ENCODE assay signal across 8 mouse cellular contexts in genomic region chr11:100145858-100146560, GRCm38 (mm10). TPM values are rescaled to one million over a fixed set of nuclear protein-coding genes. Genes with fewer than 3 reads are reported as not detected.
DNase-seq lines count a peak whose midpoint lies in the region; ATAC-seq and TF ChIP-seq lines count a peak whose summit lies in the region.

No protein-coding gene starts in this region.

- no peaks in the 10 kb centered on the region for H3K4me1 ChIP-seq in kidney, adult 2 months (ENCODE audit: control insufficient read depth, insufficient read depth, low read length)
- H3K4me1 ChIP-seq in hindbrain, embryonic 13.5 days (replicated peaks) = peaks cover 11% of the 10 kb centered on the region
- H3K4me1 ChIP-seq in lung, adult 2 months (ENCODE audit: control insufficient read depth, insufficient read depth, low read length) = no peaks in the 10 kb centered on the region
- H3K4me1 ChIP-seq in stomach, embryonic 15.5 days = peaks cover 5% of the 10 kb centered on the region; the same call in 1 of the 2 replicates

- H3K9ac ChIP-seq in hindbrain, embryonic 13.5 days = no peak overlapping the region
- H3K9ac ChIP-seq in stomach, embryonic 15.5 days = peak overlapping the region; percentile 19; the same call in 1 of the 2 replicates

- H3K4me2 ChIP-seq in hindbrain, embryonic 13.5 days = peak overlapping the region; percentile 51
- peak overlapping the region; percentile 49 for H3K4me2 ChIP-seq in stomach, embryonic 15.5 days

- peak overlapping the region; percentile 37; the same call in 1 of the 2 replicates for H3K4me3 ChIP-seq in kidney, adult 2 months (ENCODE audit: insufficient read depth, low read depth, low read length)
- peak overlapping the region; percentile 27 for H3K4me3 ChIP-seq in hindbrain, embryonic 13.5 days
- H3K4me3 ChIP-seq in lung, adult 2 months (replicated peaks; ENCODE audit: extremely low read depth, low read depth, low read length) = peak overlapping the region; percentile 78
- peak overlapping the region; percentile 51 for H3K4me3 ChIP-seq in stomach, embryonic 15.5 days (replicated peaks)

- ATAC-seq in hindbrain, embryonic 13.5 days (ENCODE audit: low FRiP score) = no peak
- peak; percentile 86 for ATAC-seq in stomach, embryonic 15.5 days (ENCODE audit: insufficient read depth, low FRiP score, low read depth)

- no peaks in the 10 kb centered on the region for H3K36me3 ChIP-seq in kidney, adult 2 months (ENCODE audit: control insufficient read depth, insufficient read depth, low read length)
- no peaks in the 10 kb centered on the region for H3K36me3 ChIP-seq in hindbrain, embryonic 13.5 days
- no peaks in the 10 kb centered on the region for H3K36me3 ChIP-seq in stomach, embryonic 15.5 days

- TF ChIP-seq POLR2A in kidney, adult 2 months (IDR thresholded peaks at IDR 0.05; ENCODE audit: low read depth, low read length) = no peak
- TF ChIP-seq POLR2A in lung, adult 2 months (IDR thresholded peaks at IDR 0.05; ENCODE audit: borderline replicate concordance, extremely low read depth, low read depth, low read length) = peak; percentile 93; the same call in 1 of the 2 replicates

- 14% methylated on average over 13 of the region's 13 CpGs for WGBS in kidney, adult 2 months
- 7% methylated on average over 13 of the region's 13 CpGs for whole genome bisulfite sequencing in hindbrain, embryonic 13.5 days
- WGBS in lung, adult 2 months = 3% methylated on average over 13 of the region's 13 CpGs
- 6% methylated on average over 13 of the region's 13 CpGs for WGBS in stomach, embryonic 15.5 days

- H3K27ac ChIP-seq in kidney, adult 2 months (ENCODE audit: insufficient read depth, low read depth, low read length) = no peak overlapping the region
- no peak overlapping the region for H3K27ac ChIP-seq in hindbrain, embryonic 13.5 days
- peak overlapping the region; percentile 91 for H3K27ac ChIP-seq in stomach, embryonic 15.5 days

- no peak for TF ChIP-seq CTCF in kidney, adult 2 months (conservative IDR thresholded peaks at IDR 0.05; ENCODE audit: insufficient read depth, insufficient read length, low read depth, low read length)
- TF ChIP-seq CTCF in lung, adult 2 months (IDR thresholded peaks at IDR 0.05; ENCODE audit: insufficient read depth, low read length) = no peak

- H3K27me3 ChIP-seq in kidney, adult 2 months (replicated peaks; ENCODE audit: control insufficient read depth, insufficient read depth, low read length) = no peaks in the 10 kb centered on the region
- H3K27me3 ChIP-seq in hindbrain, embryonic 13.5 days = peaks cover 50% of the 10 kb centered on the region
- H3K27me3 ChIP-seq in stomach, embryonic 15.5 days (replicated peaks) = peaks cover 13% of the 10 kb centered on the region; the same call in 1 of the 2 replicates

- H3K9me3 ChIP-seq in hindbrain, embryonic 13.5 days = no peaks in the 10 kb centered on the region
- H3K9me3 ChIP-seq in stomach, embryonic 15.5 days = no peaks in the 10 kb centered on the region

- DNase-seq in kidney, adult 2 months = peak; percentile 18
- DNase-seq in kidney, adult 18-20 months = no peak
- DNase-seq in lung, adult 2 months = peak; percentile 78
- DNase-seq in spleen, postnatal 36 days (ENCODE audit: low spot score in 2 of 2) = no peak
- DNase-seq in layer of hippocampus, adult 8-10 months (ENCODE audit: low spot score in 2 of 2) = no peak
- no peak for DNase-seq in adrenal gland, adult (ENCODE audit: inconsistent age in 2 of 2, low spot score in 1 of 2)

RNA-seq across cellular contexts. Expression of gene Krt19, which starts 2.5 kb away (rescaled TPM):
- polyA plus RNA-seq in kidney, adult 2 months (2012; rRNA removed) = 13.0 and 20.1 TPM in 2 replicates
- polyA plus RNA-seq in hindbrain, embryonic 13.5 days (2015; fragmentation: Nextera tagmentation; extraction: Ambion mirVana) = 1.00 and 1.2 TPM in 2 replicates
- 275 and 280 TPM in 2 replicates for polyA plus RNA-seq in lung, adult 2 months (2012; rRNA removed)
- polyA plus RNA-seq in stomach, embryonic 15.5 days (2015; fragmentation: Nextera tagmentation; extraction: Ambion mirVana) = 796 and 889 TPM in 2 replicates
- total RNA-seq in layer of hippocampus, adult 8-10 months (2022) = under 1 TPM in 3 of 4 experiments, not detected in 1; 0.22 to 0.59 (median 0.43) TPM

RNA-seq across cellular contexts. Expression of gene Krt15, which starts 10.3 kb away (rescaled TPM):
- 3.1 and 3.9 TPM in 2 replicates for polyA plus RNA-seq in kidney, adult 2 months (2012; rRNA removed)
- 0.22 and 1.2 TPM in 2 replicates for polyA plus RNA-seq in hindbrain, embryonic 13.5 days (2015; fragmentation: Nextera tagmentation; extraction: Ambion mirVana)
- polyA plus RNA-seq in lung, adult 2 months (2012; rRNA removed) = 2.1 and 62.5 TPM in 2 replicates
- polyA plus RNA-seq in stomach, embryonic 15.5 days (2015; fragmentation: Nextera tagmentation; extraction: Ambion mirVana) = 698 and 1,006 TPM in 2 replicates
- total RNA-seq in layer of hippocampus, adult 8-10 months (2022) = 1 to 10 TPM in 1 of 4 experiments, under 1 TPM in 2, not detected in 1; 0.29 to 1.4 (median 0.60) TPM

RNA-seq across cellular contexts. Expression of gene Krt13, which starts 24.6 kb away (rescaled TPM):
- not detected in 2 replicates for polyA plus RNA-seq in kidney, adult 2 months (2012; rRNA removed)
- 0.57 TPM in 1 of 2 replicates, not detected in the other for polyA plus RNA-seq in hindbrain, embryonic 13.5 days (2015; fragmentation: Nextera tagmentation; extraction: Ambion mirVana)
- polyA plus RNA-seq in lung, adult 2 months (2012; rRNA removed) = 0.25 and 1,946 TPM in 2 replicates
- 397 and 779 TPM in 2 replicates for polyA plus RNA-seq in stomach, embryonic 15.5 days (2015; fragmentation: Nextera tagmentation; extraction: Ambion mirVana)
- not detected for total RNA-seq in layer of hippocampus, adult 8-10 months (2022)

RNA-seq across cellular contexts. Expression of gene Krt36, which starts 40.6 kb away (rescaled TPM):
- 0.11 TPM in 1 of 2 replicates, not detected in the other for polyA plus RNA-seq in kidney, adult 2 months (2012; rRNA removed)
- polyA plus RNA-seq in hindbrain, embryonic 13.5 days (2015; fragmentation: Nextera tagmentation; extraction: Ambion mirVana) = not detected in 2 replicates
- polyA plus RNA-seq in lung, adult 2 months (2012; rRNA removed) = 0.25 and 0.50 TPM in 2 replicates
- 0.13 and 0.37 TPM in 2 replicates for polyA plus RNA-seq in stomach, embryonic 15.5 days (2015; fragmentation: Nextera tagmentation; extraction: Ambion mirVana)
- total RNA-seq in layer of hippocampus, adult 8-10 months (2022) = not detected

RNA-seq across cellular contexts. Expression of gene Krt9, which starts 47.0 kb away (rescaled TPM):
- polyA plus RNA-seq in kidney, adult 2 months (2012; rRNA removed) = not detected in 2 replicates
- not detected in 2 replicates for polyA plus RNA-seq in hindbrain, embryonic 13.5 days (2015; fragmentation: Nextera tagmentation; extraction: Ambion mirVana)
- not detected in 2 replicates for polyA plus RNA-seq in lung, adult 2 months (2012; rRNA removed)
- polyA plus RNA-seq in stomach, embryonic 15.5 days (2015; fragmentation: Nextera tagmentation; extraction: Ambion mirVana) = not detected in 2 replicates
- 1 to 10 TPM; 3.4 to 5.7 (median 3.8) TPM for total RNA-seq in layer of hippocampus, adult 8-10 months (2022)

Comparison
In these comparisons a context has a peak if more than half of its experiments do, and no peak if none do; other contexts are left out.
1. DNase-seq: peak in kidney, adult 2 months (single experiment) and lung, adult 2 months (single experiment); none in kidney, adult 18-20 months (single experiment), spleen, postnatal 36 days (0 of 2), layer of hippocampus, adult 8-10 months (0 of 2) and adrenal gland, adult (0 of 2).
2. H3K4me3 ChIP-seq: peak in every context shown above with its lines; median percentile 78 in lung, adult 2 months; 51 in stomach, embryonic 15.5 days; 37 in kidney, adult 2 months; 27 in hindbrain, embryonic 13.5 days.
3. RNA of gene Krt19, which starts 2.5 kb away (polyA plus RNA-seq): 796 to 889 TPM in stomach, embryonic 15.5 days and 275 to 280 TPM in lung, adult 2 months; 13.0 to 20.1 TPM in kidney, adult 2 months and 1.00 to 1.2 TPM in hindbrain, embryonic 13.5 days; every median in the first group is over 10 times any median in the second.
4. RNA of gene Krt15, which starts 10.3 kb away (polyA plus RNA-seq): 698 to 1,006 TPM in stomach, embryonic 15.5 days; 2.1 to 62.5 TPM in lung, adult 2 months, 3.1 to 3.9 TPM in kidney, adult 2 months and 0.22 to 1.2 TPM in hindbrain, embryonic 13.5 days; every median in the first group is over 10 times any median in the second.